Mouse (Mus musculus) retina, postnatal 7 days (tissue): ENCODE data around the gene Eif1.
A peak's percentile ranks its signal among the peaks of the same experiment; 100 is the strongest.
"Not testable (repeated sequence)": the region's sequence is repeated elsewhere in the genome, so short reads cannot be mapped to it uniquely, and the experiment has no call there.

Experiments
- DNase-seq: peaks from one replicate; pipeline ENCODE4 v3.0.0-alpha.2; 2012; ENCODE audit warnings: low read depth, low spot score

Eif1 gene

GRCm38 (mm10) chr11:100319492-100320171, at the start of gene Eif1:
Gene Eif1, plus strand, starts transcription at chr11:100319885.
- DNase-seq = peak; percentile 100

GRCm38 (mm10) chr11:100271878-100272277, 47.8 kb upstream of the Eif1 start:
- no peak for DNase-seq

DNA sequence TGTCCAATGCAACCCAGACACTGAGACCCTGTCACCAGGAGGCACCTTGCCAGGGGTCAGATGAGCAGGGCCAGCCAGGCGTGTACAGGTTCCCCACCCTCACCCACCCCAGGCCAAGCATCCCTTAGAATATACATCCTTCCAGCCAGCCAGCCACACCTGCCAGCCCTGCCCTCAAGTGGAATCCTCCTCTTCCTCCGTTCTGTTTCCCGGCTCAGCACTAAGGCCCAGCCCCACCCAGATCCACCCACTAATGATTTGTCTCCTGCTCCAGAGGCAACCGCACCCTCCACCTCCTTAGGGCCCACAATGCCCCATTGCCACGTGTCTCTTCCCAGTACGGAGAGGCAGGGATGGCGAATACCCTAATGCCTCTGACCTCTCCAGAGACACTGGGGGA, 45.0 kb upstream of the Eif1 start:
- no peak for DNase-seq

- DNase-seq = no peak
These were observed 44.2 kb upstream of the Eif1 start for GRCm38 (mm10) chr11:100275466-100275865.

- DNase-seq = no peak
These were observed 41.8 kb upstream of the Eif1 start for GRCm38 (mm10) chr11:100277726-100278480.

DNA sequence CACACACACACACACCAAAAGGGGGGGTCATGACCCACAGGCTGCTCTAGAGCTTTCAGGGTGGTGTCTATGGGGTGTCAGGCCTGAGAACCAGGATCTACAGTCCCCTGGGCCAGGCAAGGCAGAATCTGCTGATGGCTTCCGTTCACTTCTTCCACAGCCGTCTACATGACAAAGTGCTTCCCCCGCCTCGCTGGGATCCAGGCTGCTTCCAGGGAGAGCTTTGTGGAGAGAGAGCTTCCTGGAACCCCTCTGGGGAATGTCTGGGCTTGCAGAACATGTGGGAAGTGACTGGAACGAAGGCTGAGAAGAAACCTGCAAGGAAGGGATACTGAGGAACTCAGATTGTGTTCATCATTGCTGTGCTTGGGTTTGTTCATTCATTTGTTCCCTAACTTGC, 40.9 kb upstream of the Eif1 start:
- DNase-seq = no peak

GRCm38 (mm10) chr11:100281596-100282544, 37.8 kb upstream of the Eif1 start:
- peak; percentile 80 for DNase-seq

- peak; percentile 53 for DNase-seq
These were observed 37.1 kb upstream of the Eif1 start for GRCm38 (mm10) chr11:100282549-100282948.

GRCm38 (mm10) chr11:100284988-100285387, 34.7 kb upstream of the Eif1 start:
- DNase-seq = no peak

- DNase-seq = no peak
These were observed 32.7 kb upstream of the Eif1 start for GRCm38 (mm10) chr11:100287024-100287423.

DNA sequence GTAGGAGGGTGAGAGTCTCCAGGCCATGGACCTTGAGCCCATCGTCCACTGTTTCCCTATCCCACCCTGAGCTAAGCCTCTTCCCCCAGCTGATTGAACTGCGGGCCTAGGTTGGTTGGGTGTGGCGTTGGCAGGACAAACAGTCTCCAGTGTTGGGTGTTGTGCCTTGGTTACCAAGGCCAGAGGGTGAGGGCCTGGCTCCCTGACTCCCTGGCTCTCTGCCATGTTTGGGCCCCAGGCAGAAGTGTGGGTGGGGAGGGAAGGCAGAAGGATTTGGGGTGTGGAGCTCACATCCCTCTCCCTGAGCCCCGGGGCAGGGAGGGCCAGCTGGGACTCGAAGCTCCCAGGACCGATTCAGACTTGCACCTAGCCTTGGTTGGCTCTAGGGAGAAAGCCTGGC, 30.7 kb upstream of the Eif1 start:
- DNase-seq = no peak

DNA sequence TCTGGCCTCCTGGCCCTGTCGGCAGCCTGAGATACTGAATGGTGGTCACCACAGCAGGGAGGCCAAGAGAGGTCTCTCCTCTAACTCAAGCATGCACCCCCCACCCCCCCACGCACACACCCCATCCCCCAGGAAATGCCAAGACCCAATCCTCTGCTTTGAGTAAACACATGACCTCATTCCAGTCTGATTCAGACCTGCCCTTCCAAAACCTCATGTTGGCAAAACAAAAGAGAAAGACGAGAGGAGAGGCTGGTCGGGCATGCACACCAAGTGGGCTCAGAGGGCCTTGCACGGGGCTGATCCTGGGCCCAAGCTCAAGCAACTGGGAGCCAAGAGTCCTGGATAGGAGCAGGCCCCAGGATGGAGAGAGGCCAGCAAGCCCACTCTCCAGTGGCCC, 29.4 kb upstream of the Eif1 start:
- DNase-seq = no peak

- no peak for DNase-seq
These were observed 26.8 kb upstream of the Eif1 start for GRCm38 (mm10) chr11:100292884-100293283.

GRCm38 (mm10) chr11:100295308-100295707, 24.4 kb upstream of the Eif1 start:
- DNase-seq = peak; percentile 87

DNA sequence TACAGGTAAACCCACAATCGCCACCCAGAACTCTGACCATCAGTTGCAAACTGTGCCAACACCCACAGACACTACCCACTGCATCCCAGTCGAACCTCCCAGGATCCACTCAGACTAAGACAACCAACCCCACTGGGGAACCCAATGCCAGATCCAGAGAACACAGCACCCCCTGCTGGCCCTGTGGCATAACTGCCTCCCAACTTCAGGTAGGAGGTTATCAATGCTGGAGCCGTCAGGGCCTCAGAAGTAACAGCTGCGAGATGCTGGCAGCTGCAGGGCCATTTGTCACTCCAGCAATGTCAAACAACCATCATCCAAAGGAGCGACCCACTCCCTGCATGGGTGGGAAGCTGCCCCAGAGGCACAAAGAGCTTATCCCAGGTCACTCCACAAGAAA, 21.9 kb upstream of the Eif1 start:
- DNase-seq = no peak

- peak; percentile 59 for DNase-seq
These were observed 21.2 kb upstream of the Eif1 start for GRCm38 (mm10) chr11:100298274-100299036.

- peak; percentile 48 for DNase-seq
These were observed 19.4 kb upstream of the Eif1 start for GRCm38 (mm10) chr11:100300293-100300692.

GRCm38 (mm10) chr11:100301292-100301691, 18.4 kb upstream of the Eif1 start:
- no peak for DNase-seq

DNA sequence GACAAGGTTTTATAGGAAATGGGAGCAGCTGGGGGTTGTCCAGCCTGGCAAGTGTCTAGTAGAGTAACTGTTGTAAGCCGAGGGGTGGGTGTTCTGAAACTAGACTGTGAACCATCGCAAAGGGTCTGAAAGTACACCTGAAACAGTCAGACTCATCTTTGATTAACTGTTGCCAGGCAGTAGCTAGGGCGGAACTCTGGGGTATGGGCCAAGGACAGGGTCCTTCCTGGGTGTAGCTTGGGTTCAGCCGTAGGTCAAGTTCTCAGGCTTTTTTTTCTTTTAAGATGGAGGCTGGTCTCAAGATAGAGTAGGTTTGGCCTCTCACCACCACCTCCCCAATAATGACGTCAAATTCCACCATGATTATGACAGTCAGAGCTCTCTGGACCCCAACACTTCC, 11.8 kb upstream of the Eif1 start:
- DNase-seq = no peak

- DNase-seq = not testable (repeated sequence)
These were observed 11.0 kb upstream of the Eif1 start for GRCm38 (mm10) chr11:100308672-100309071.

DNA sequence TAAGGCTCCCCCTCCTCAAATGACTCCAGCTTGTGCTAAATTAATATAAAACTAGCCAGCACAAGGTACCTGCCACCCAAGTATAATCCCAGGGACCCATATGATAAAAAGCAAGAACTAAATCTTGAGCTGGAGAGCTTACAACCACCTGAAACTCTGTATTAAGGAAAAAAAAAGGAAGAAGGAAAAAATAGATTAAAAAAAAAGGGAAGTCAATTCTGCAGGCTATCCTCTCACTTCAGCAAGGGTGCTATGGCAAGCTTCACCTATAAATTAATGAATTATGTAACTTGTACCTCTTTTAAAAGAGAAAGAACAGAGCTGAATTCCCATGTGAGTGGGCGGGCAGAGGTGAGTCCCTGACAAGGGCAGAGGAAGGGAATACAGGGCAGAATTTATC, 8.0 kb upstream of the Eif1 start:
- no peak for DNase-seq
